Mouse (Mus musculus) ES-Bruce4 (cell line): ENCODE data around the gene Gm49361. TPM values are rescaled to one million over a fixed set of nuclear protein-coding genes. Genes with fewer than 3 reads are reported as not detected.

Experiments
- H3K27ac ChIP-seq: 2 replicates; pipeline ENCODE4 v1.5.1; 2012; ENCODE audit warnings: low read length, inconsistent platforms; ENCODE audit not compliant: insufficient read depth
- H3K27me3 ChIP-seq: 2 replicates; pipeline ENCODE4 v1.6.1; 2012; ENCODE audit warnings: mild to moderate bottlenecking, low read length, inconsistent platforms; ENCODE audit not compliant: control insufficient read depth, poor library complexity, insufficient read depth, severe bottlenecking
- H3K36me3 ChIP-seq: 2 replicates; pipeline ENCODE4 v1.6.1; 2012; ENCODE audit warnings: inconsistent platforms, mild to moderate bottlenecking, low read length, moderate library complexity; ENCODE audit not compliant: control insufficient read depth, poor library complexity, insufficient read depth, severe bottlenecking
- H3K4me1 ChIP-seq: one replicate; pipeline ENCODE4 v1.8.1; 2011; ENCODE audit warnings: low read length; ENCODE audit not compliant: control insufficient read depth, insufficient read depth
- H3K4me3 ChIP-seq: 2 replicates; pipeline ENCODE4 v1.5.1; 2011; ENCODE audit warnings: low read depth, mild to moderate bottlenecking, low read length
- H3K9ac ChIP-seq: 2 replicates; pipeline ENCODE4 v1.6.1; 2012; ENCODE audit warnings: low read depth, mild to moderate bottlenecking, inconsistent platforms; ENCODE audit not compliant: poor library complexity, severe bottlenecking
- H3K9me3 ChIP-seq: replicated peaks from 2 replicates; pipeline ENCODE4 v1.6.1; 2012; ENCODE audit warnings: mild to moderate bottlenecking, low read length, inconsistent platforms; ENCODE audit not compliant: control insufficient read depth, poor library complexity, insufficient read depth, severe bottlenecking
- CTCF ChIP-seq: IDR thresholded peaks from one replicate; pipeline ENCODE4 v1.8.1; 2011; ENCODE audit warnings: low read depth, low read length
- EP300 ChIP-seq: IDR thresholded peaks from 2 replicates; pipeline ENCODE4 v1.6.1; 2011; ENCODE audit warnings: low read depth, low read length; ENCODE audit not compliant: insufficient read depth
- POLR2A ChIP-seq: IDR thresholded peaks from one replicate; pipeline ENCODE4 v1.8.1; 2011; ENCODE audit warnings: low read length; ENCODE audit not compliant: insufficient read depth
- polyA plus RNA-seq: library from polyadenylated mRNA; stranded (reverse); fragments of >200 nt; gene quantifications from 2 replicates; pipeline ENCODE4 v1.2.4, GENCODE M21; 2011; ENCODE audit warnings: low read depth; ENCODE audit not compliant: missing spikeins, insufficient read depth, insufficient read length

The Gm49361 gene
- polyA plus RNA-seq, 1 experiment, result not detected

GRCm38 (mm10) chr14:57634141-57634540 is 111.8 kb downstream of the Gm49361 start:
- TF ChIP-seq EP300, result no peak

GRCm38 (mm10) chr14:57629595-57629994 is 116.3 kb downstream of the Gm49361 start:
- no peak overlapping the region for H3K27ac ChIP-seq
- H3K36me3 ChIP-seq, result peaks cover 34% of the 10 kb centered on the region

More at GRCm38 (mm10) chr14:57634141-57634540, 111.8 kb downstream of the Gm49361 start:
- no peaks in the 10 kb centered on the region for H3K4me1 ChIP-seq
- peaks cover 20% of the 10 kb centered on the region for H3K36me3 ChIP-seq
- no peak overlapping the region for H3K4me3 ChIP-seq
- no peaks in the 10 kb centered on the region for H3K9me3 ChIP-seq
- H3K27ac ChIP-seq, result no peak overlapping the region
- no peaks in the 10 kb centered on the region for H3K27me3 ChIP-seq
- no peak overlapping the region for H3K9ac ChIP-seq

GRCm38 (mm10) chr14:57622934-57623333 is 123.0 kb downstream of the Gm49361 start:
- Histone ChIP-seq H3K9ac (no peak overlapping the region), H3K27me3 (no peaks in the 10 kb centered on the region), H3K4me3 (no peak overlapping the region), H3K27ac (no peak overlapping the region), H3K36me3 (peaks cover 37% of the 10 kb centered on the region), H3K4me1 (no peaks in the 10 kb centered on the region), H3K9me3 (no peaks in the 10 kb centered on the region)
- TF ChIP-seq CTCF (no peak), POLR2A (no peak), EP300 (no peak)

More at GRCm38 (mm10) chr14:57629595-57629994, 116.3 kb downstream of the Gm49361 start:
- Histone ChIP-seq H3K9me3 (no peaks in the 10 kb centered on the region), H3K9ac (no peak overlapping the region), H3K4me1 (no peaks in the 10 kb centered on the region), H3K4me3 (no peak overlapping the region), H3K27me3 (no peaks in the 10 kb centered on the region)
- TF ChIP-seq CTCF (no peak), EP300 (no peak), POLR2A (no peak)

DNA sequence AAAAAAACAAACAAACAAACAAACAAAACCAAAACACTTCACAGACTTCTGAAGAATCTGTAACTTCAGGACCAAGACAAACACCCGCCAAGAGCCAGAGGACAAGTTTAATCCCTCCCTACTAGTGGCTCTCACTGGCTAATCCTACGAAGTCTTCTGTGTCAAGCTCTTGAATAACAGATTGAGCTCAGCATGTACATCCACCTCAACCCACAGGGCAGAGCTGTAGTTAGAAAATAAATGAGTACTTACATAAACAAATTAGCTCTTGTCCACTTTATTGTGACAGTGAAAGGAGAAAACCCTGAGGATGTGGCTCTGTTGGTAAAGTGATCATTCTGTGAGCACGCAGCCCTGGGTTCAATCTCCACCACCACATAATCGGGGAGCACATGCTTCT is 124.2 kb downstream of the Gm49361 start:
- H3K27me3 ChIP-seq, result no peaks in the 10 kb centered on the region
- H3K9ac ChIP-seq, result no peak overlapping the region
- no peaks in the 10 kb centered on the region for H3K9me3 ChIP-seq
- no peak overlapping the region for H3K27ac ChIP-seq
- TF ChIP-seq EP300 (no peak), POLR2A (no peak), CTCF (no peak)
- peaks cover 30% of the 10 kb centered on the region for H3K36me3 ChIP-seq
- H3K4me3 ChIP-seq, result no peak overlapping the region
- no peaks in the 10 kb centered on the region for H3K4me1 ChIP-seq

GRCm38 (mm10) chr14:57620598-57621236 is 125.2 kb downstream of the Gm49361 start:
- Histone ChIP-seq H3K9me3 (no peaks in the 10 kb centered on the region), H3K27ac (no peak overlapping the region), H3K4me1 (no peaks in the 10 kb centered on the region), H3K27me3 (no peaks in the 10 kb centered on the region), H3K36me3 (peaks cover 30% of the 10 kb centered on the region), H3K9ac (no peak overlapping the region), H3K4me3 (no peak overlapping the region)
- TF ChIP-seq POLR2A, result no peak
- no peak for TF ChIP-seq EP300
- no peak for TF ChIP-seq CTCF

GRCm38 (mm10) chr14:57619487-57619886 is 126.4 kb downstream of the Gm49361 start:
- no peaks in the 10 kb centered on the region for H3K27me3 ChIP-seq
- TF ChIP-seq POLR2A (no peak), EP300 (no peak), CTCF (no peak)
- no peaks in the 10 kb centered on the region for H3K9me3 ChIP-seq
- H3K36me3 ChIP-seq, result peaks cover 33% of the 10 kb centered on the region
- H3K4me1 ChIP-seq, result no peaks in the 10 kb centered on the region
- no peak overlapping the region for H3K27ac ChIP-seq
- no peak overlapping the region for H3K9ac ChIP-seq
- H3K4me3 ChIP-seq, result no peak overlapping the region
